Comparison of ENCODE assay signal across 14 mouse cellular contexts in the genomic region with DNA sequence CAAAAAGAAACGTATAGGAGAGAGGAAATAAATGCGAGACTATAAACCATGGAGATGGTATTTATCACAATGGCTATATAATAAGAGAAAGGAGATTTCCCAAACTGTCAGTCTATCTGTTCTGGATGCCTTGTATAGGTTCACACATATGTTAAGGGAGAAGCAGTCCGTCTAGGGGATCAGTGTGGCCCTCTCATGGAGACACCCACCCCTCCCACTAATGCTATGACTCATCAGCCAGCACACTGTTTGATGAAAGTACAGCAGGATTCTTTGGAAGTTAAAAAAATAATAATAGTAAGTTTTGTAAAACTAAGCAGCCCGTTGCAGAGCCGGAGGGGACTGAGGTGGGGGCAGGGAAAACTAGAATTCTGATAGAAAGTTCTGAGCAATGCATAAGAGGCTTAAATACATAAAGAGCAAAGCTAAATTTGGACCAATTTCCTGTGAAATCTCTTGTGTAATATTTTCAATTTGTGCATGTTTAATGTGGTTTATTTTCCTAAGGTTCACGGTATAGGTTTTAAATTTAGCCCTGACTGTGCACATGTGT.
"Had no signal": no experiment of that assay in that cellular context is flagged by ENCODE, and none has a peak within 500 bp of the region (broad histone marks: within the 10 kb centered on the region; RNA-seq: fewer than 3 reads in every experiment).

No protein-coding gene starts in this region.

- H3K4me2 ChIP-seq: liver, embryonic 13.5 days had no signal

- H3K36me3 ChIP-seq: liver, embryonic 13.5 days had no signal

- H3K27ac ChIP-seq: kidney, postnatal 0 days; layer of hippocampus, adult 2 months; liver, embryonic 13.5 days; macrophage had no signal

- DNase-seq: kidney, adult 2 months; kidney, postnatal 25 days; layer of hippocampus, adult 9-11 months; liver, embryonic 13.5 days; lung, adult 2 months; lung, postnatal 14 days; midbrain, embryonic 14.5 days; thymus, adult 2 months; thymus, postnatal 14 days; thymus, postnatal 4 days had no signal

- H3K9me3 ChIP-seq: liver, embryonic 13.5 days had no signal

- H3K4me1 ChIP-seq: liver, embryonic 13.5 days had no signal

- H3K27me3 ChIP-seq: liver, embryonic 13.5 days had no signal

- H3K4me3 ChIP-seq: layer of hippocampus, adult 2 months; liver, embryonic 13.5 days had no signal

- ATAC-seq: intestine, postnatal 0 days had no signal

- H3K9ac ChIP-seq: liver, embryonic 13.5 days had no signal
